Mouse (Mus musculus): ENCODE measurements at regions not wholly inside any gene's neighbourhood (a gene's known extent, or its start where the extent isn't known, plus 50 kb on each side); places are given as distances from the start of the nearest gene placed in this dataset.

DNA sequence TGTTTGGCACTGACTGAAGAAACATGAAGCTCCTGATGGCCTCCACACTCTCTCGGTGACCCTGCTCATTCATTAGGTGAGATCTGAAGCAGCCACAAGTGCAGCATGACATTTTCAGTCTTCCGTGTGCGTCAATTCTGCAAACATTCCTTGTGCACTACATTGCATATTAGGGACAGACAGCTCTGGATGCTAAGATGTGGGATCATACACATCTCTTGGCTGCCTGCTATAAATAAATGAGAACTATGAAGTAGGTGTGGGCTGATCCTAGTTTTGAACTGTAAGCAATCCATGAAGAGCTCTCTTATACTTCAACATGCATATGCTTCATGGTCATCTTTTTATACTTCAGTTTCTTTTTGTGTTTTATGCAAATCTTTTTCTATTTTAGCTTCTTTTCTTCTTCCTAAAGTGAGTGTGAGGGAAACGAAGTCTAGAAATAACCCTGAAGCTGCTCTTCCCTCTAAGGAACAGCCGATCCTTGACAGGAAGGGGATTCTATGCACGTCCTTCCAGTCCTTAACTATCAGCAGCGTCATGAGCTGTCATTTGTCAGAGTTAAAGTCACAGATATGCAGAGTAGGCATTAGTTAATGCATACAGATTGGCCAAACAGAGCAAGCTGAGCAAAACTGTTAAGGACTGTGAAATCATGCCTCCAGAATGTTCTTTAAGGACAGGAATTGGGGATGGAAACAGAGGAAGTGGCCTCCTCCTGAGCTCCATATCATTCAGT, 104.1 kb upstream of the Rnaseh2b start:
- Histone ChIP-seq H3K4me1 (ENCODE audit: control insufficient read depth in 2 of 2, insufficient read depth in 2 of 2, low read length in 2 of 2, poor library complexity in 1 of 2) (no peaks in the 10 kb centered on the region), H3K9ac (ENCODE audit: insufficient read depth, low read depth, low read length, poor library complexity, severe bottlenecking) (no peak overlapping the region), H3K27ac (ENCODE audit: insufficient read depth, low read depth, low read length, poor library complexity, severe bottlenecking) (no peak overlapping the region), H3K9me3 (ENCODE audit: control insufficient read depth, insufficient read depth, low read depth, low read length) (no peaks in the 10 kb centered on the region), H3K4me3 (ENCODE audit: insufficient read depth in 1 of 2, low read depth in 1 of 2, low read length in 2 of 2, poor library complexity in 1 of 2, severe bottlenecking in 1 of 2) (no peak overlapping the region), H3K36me3 (ENCODE audit: control insufficient read depth, insufficient read depth, low read length, poor library complexity, severe bottlenecking) (no peaks in the 10 kb centered on the region)
- no peak for TF ChIP-seq MAFK (IDR thresholded peaks at IDR 0.05; ENCODE audit: insufficient read depth, low read depth, low read length)
- no peak for TF ChIP-seq HCFC1 (IDR thresholded peaks at IDR 0.05; ENCODE audit: borderline replicate concordance, insufficient read depth, low read length)
- no peak for TF ChIP-seq ZC3H11A (IDR thresholded peaks at IDR 0.05; ENCODE audit: borderline replicate concordance, low read depth, low read length)
- no peak for TF ChIP-seq CHD2 (IDR thresholded peaks at IDR 0.05; ENCODE audit: low read depth, low read length)
- no peak for TF ChIP-seq ZNF384 (IDR thresholded peaks at IDR 0.05; ENCODE audit: low read depth, low read length)
- no peak for DNase-seq (ENCODE audit: low read depth, low spot score)
- in situ Hi-C loops (cut with MboI; ENCODE audit: low sequenced_read_pairs in 2 of 2, unreplicated experiment in 2 of 2): no loop called here

DNA sequence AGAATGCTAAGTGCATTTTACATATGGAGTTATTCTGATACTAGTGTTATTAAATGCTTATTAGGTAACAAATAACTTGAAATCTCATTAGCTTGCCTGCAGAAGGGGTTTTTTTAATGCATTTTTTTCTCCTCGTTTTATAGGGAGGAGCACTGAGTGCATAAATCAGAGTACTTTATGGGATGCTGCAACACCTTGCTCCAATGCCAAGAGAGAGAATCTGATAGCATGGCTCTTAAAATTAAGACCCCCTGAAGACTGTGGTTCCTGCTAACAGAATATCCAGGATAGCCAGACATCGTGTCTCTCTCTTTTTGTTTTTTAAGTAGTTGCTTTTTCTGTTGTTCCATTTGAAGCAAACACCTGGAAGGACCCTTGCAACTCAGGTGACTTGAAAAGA, 100.8 kb upstream of the Rnaseh2b start:
- TF ChIP-seq CHD2 (IDR thresholded peaks at IDR 0.05; ENCODE audit: low read depth, low read length) (no peak), ZC3H11A (IDR thresholded peaks at IDR 0.05; ENCODE audit: borderline replicate concordance, low read depth, low read length) (no peak), ZNF384 (IDR thresholded peaks at IDR 0.05; ENCODE audit: low read depth, low read length) (no peak), MAFK (IDR thresholded peaks at IDR 0.05; ENCODE audit: insufficient read depth, low read depth, low read length) (no peak), HCFC1 (IDR thresholded peaks at IDR 0.05; ENCODE audit: borderline replicate concordance, insufficient read depth, low read length) (no peak)
- H3K4me1 ChIP-seq (ENCODE audit: control insufficient read depth in 2 of 2, insufficient read depth in 2 of 2, low read length in 2 of 2, poor library complexity in 1 of 2): 0 out of 4 replicates have a peak, but pooled peaks cover 0 to 2% of the 10 kb centered on the region in 2 experiments
- H3K9me3 ChIP-seq (ENCODE audit: control insufficient read depth, insufficient read depth, low read depth, low read length): no peaks in the 10 kb centered on the region
- in situ Hi-C loops (cut with MboI; ENCODE audit: low sequenced_read_pairs in 2 of 2, unreplicated experiment in 2 of 2): no loop called here
- H3K36me3 ChIP-seq (ENCODE audit: control insufficient read depth, insufficient read depth, low read length, poor library complexity, severe bottlenecking): no peaks in the 10 kb centered on the region
- H3K4me3 ChIP-seq (ENCODE audit: insufficient read depth in 1 of 2, low read depth in 1 of 2, low read length in 2 of 2, poor library complexity in 1 of 2, severe bottlenecking in 1 of 2): no peak overlapping the region
- no peak for DNase-seq (ENCODE audit: low read depth, low spot score)
- no peak overlapping the region for H3K27ac ChIP-seq (ENCODE audit: insufficient read depth, low read depth, low read length, poor library complexity, severe bottlenecking)
- H3K9ac ChIP-seq (ENCODE audit: insufficient read depth, low read depth, low read length, poor library complexity, severe bottlenecking): no peak overlapping the region

DNA sequence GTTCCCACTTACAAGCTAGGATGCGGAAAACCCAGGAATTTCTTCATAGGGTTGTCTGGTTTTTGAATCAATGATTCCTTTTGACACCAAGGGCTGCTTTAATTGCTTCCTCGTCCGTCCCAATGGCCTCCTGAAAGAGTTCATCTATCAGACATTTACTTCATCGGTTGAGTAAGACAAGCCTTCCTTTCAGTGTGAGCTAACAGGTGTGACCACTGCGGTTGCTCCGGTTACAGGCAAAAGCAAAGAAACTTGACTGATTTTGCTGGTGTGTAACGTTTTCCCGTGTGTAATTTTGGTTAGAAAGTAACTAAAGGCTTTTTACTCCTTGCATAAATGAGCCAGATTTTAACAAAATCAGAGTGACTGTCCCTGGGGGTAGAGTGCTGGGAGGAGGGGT, 99.6 kb upstream of the Rnaseh2b start:
- Histone ChIP-seq H3K4me3 (ENCODE audit: insufficient read depth in 1 of 2, low read depth in 1 of 2, low read length in 2 of 2, poor library complexity in 1 of 2, severe bottlenecking in 1 of 2) (no peak overlapping the region), H3K4me1 (ENCODE audit: control insufficient read depth in 2 of 2, insufficient read depth in 2 of 2, low read length in 2 of 2, poor library complexity in 1 of 2) (0 out of 4 replicates have a peak, but pooled peaks cover 0 to 2% of the 10 kb centered on the region in 2 experiments), H3K9ac (ENCODE audit: insufficient read depth, low read depth, low read length, poor library complexity, severe bottlenecking) (no peak overlapping the region), H3K36me3 (ENCODE audit: control insufficient read depth, insufficient read depth, low read length, poor library complexity, severe bottlenecking) (no peaks in the 10 kb centered on the region), H3K9me3 (ENCODE audit: control insufficient read depth, insufficient read depth, low read depth, low read length) (no peaks in the 10 kb centered on the region), H3K27ac (ENCODE audit: insufficient read depth, low read depth, low read length, poor library complexity, severe bottlenecking) (no peak overlapping the region)
- in situ Hi-C loops (cut with MboI; ENCODE audit: low sequenced_read_pairs in 2 of 2, unreplicated experiment in 2 of 2): no loop called here
- TF ChIP-seq ZNF384 (IDR thresholded peaks at IDR 0.05; ENCODE audit: low read depth, low read length) (no peak), MAFK (IDR thresholded peaks at IDR 0.05; ENCODE audit: insufficient read depth, low read depth, low read length) (no peak), ZC3H11A (IDR thresholded peaks at IDR 0.05; ENCODE audit: borderline replicate concordance, low read depth, low read length) (no peak), HCFC1 (IDR thresholded peaks at IDR 0.05; ENCODE audit: borderline replicate concordance, insufficient read depth, low read length) (no peak), CHD2 (IDR thresholded peaks at IDR 0.05; ENCODE audit: low read depth, low read length) (no peak)
- no peak for DNase-seq (ENCODE audit: low read depth, low spot score)

DNA sequence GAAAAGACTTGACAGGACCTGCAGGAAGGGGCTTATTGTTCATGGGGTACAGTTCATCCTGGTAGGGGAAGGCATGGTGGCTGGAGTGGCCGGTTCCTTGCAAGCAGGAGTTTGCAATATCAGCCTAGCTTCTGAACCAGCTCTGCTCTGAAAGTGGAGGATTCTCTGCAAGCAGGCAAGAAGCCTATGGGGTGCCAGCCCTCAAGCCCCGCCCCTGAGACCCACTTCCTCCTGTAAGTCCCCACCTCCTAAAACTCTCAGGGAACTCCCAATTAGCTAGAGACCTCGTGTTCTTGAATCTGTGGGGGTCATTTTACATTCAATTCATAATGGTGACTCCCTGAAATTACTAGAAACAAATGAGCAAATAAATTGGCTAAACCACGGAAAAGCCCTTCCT, 99.0 kb upstream of the Rnaseh2b start:
- Histone ChIP-seq H3K36me3 (ENCODE audit: control insufficient read depth, insufficient read depth, low read length, poor library complexity, severe bottlenecking) (no peaks in the 10 kb centered on the region), H3K4me3 (ENCODE audit: insufficient read depth in 1 of 2, low read depth in 1 of 2, low read length in 2 of 2, poor library complexity in 1 of 2, severe bottlenecking in 1 of 2) (no peak overlapping the region), H3K9me3 (ENCODE audit: control insufficient read depth, insufficient read depth, low read depth, low read length) (no peaks in the 10 kb centered on the region), H3K4me1 (ENCODE audit: control insufficient read depth in 2 of 2, insufficient read depth in 2 of 2, low read length in 2 of 2, poor library complexity in 1 of 2) (0 out of 4 replicates have a peak, but pooled peaks cover 0 to 2% of the 10 kb centered on the region in 2 experiments), H3K27ac (ENCODE audit: insufficient read depth, low read depth, low read length, poor library complexity, severe bottlenecking) (no peak overlapping the region), H3K9ac (ENCODE audit: insufficient read depth, low read depth, low read length, poor library complexity, severe bottlenecking) (no peak overlapping the region)
- no peak for DNase-seq (ENCODE audit: low read depth, low spot score)
- TF ChIP-seq CHD2 (IDR thresholded peaks at IDR 0.05; ENCODE audit: low read depth, low read length): no peak
- no peak for TF ChIP-seq ZC3H11A (IDR thresholded peaks at IDR 0.05; ENCODE audit: borderline replicate concordance, low read depth, low read length)
- TF ChIP-seq HCFC1 (IDR thresholded peaks at IDR 0.05; ENCODE audit: borderline replicate concordance, insufficient read depth, low read length): no peak
- no peak for TF ChIP-seq ZNF384 (IDR thresholded peaks at IDR 0.05; ENCODE audit: low read depth, low read length)
- TF ChIP-seq MAFK (IDR thresholded peaks at IDR 0.05; ENCODE audit: insufficient read depth, low read depth, low read length): no peak
- in situ Hi-C loops (cut with MboI; ENCODE audit: low sequenced_read_pairs in 2 of 2, unreplicated experiment in 2 of 2): no loop called here

Data from ES-E14 (cell line).